Mouse (Mus musculus): ENCODE measurements at regions not wholly inside any gene's neighbourhood (a gene's known extent, or its start where the extent isn't known, plus 50 kb on each side); places are given as distances from the start of the nearest gene placed in this dataset.

GRCm38 (mm10) chr12:70589315-70589742, 136.4 kb downstream of the Tmx1 start:
- Histone ChIP-seq H3K36me3 (no peaks in the 10 kb centered on the region), H3K4me2 (no peak overlapping the region), H3K4me1 (peaks cover 8% of the 10 kb centered on the region), H3K9ac (no peak overlapping the region), H3K27ac (replicated peaks) (no peak overlapping the region), H3K9me3 (no peaks in the 10 kb centered on the region), H3K27me3 (replicated peaks) (no peaks in the 10 kb centered on the region), H3K4me3 (no peak overlapping the region)
- ATAC-seq (ENCODE audit: extremely low read depth, insufficient number of reproducible peaks, low FRiP score, low TSS enrichment) = no peak
- 67% methylated on average over 2 of the region's 2 CpGs for WGBS

- 78% methylated on average over 12 of the region's 12 CpGs for WGBS
- H3K9ac ChIP-seq = no peak overlapping the region
- no peak overlapping the region for H3K27ac ChIP-seq (replicated peaks)
- no peaks in the 10 kb centered on the region for H3K27me3 ChIP-seq (replicated peaks)
- no peak for ATAC-seq (ENCODE audit: extremely low read depth, insufficient number of reproducible peaks, low FRiP score, low TSS enrichment)
- peaks cover 8% of the 10 kb centered on the region for H3K4me1 ChIP-seq
- no peaks in the 10 kb centered on the region for H3K9me3 ChIP-seq
- no peak overlapping the region for H3K4me3 ChIP-seq
- no peaks in the 10 kb centered on the region for H3K36me3 ChIP-seq
- H3K4me2 ChIP-seq = no peak overlapping the region
Measured at GRCm38 (mm10) chr12:70590456-70591050, 137.7 kb downstream of the Tmx1 start.

GRCm38 (mm10) chr12:70592821-70593220, 139.9 kb downstream of the Tmx1 start:
- Histone ChIP-seq H3K4me3 (no peak overlapping the region), H3K9ac (no peak overlapping the region), H3K36me3 (no peaks in the 10 kb centered on the region), H3K4me1 (no peaks in the 10 kb centered on the region), H3K4me2 (no peak overlapping the region), H3K27me3 (replicated peaks) (no peaks in the 10 kb centered on the region), H3K9me3 (no peaks in the 10 kb centered on the region), H3K27ac (replicated peaks) (no peak overlapping the region)
- no peak for ATAC-seq (ENCODE audit: extremely low read depth, insufficient number of reproducible peaks, low FRiP score, low TSS enrichment)
- 79% methylated on average over 4 of the region's 4 CpGs for WGBS

GRCm38 (mm10) chr12:70598211-70598701, 145.4 kb downstream of the Tmx1 start:
- WGBS = 74% methylated on average over 15 of the region's 15 CpGs

GRCm38 (mm10) chr12:70599731-70600130, 146.8 kb downstream of the Tmx1 start:
- no peaks in the 10 kb centered on the region for H3K4me1 ChIP-seq
- H3K36me3 ChIP-seq = no peaks in the 10 kb centered on the region
- H3K4me3 ChIP-seq = no peak overlapping the region
- H3K9ac ChIP-seq = no peak overlapping the region
- WGBS = 76% methylated on average over 6 of the region's 6 CpGs
- no peak overlapping the region for H3K27ac ChIP-seq (replicated peaks)
- ATAC-seq (ENCODE audit: extremely low read depth, insufficient number of reproducible peaks, low FRiP score, low TSS enrichment) = no peak
- H3K27me3 ChIP-seq (replicated peaks) = no peaks in the 10 kb centered on the region
- peaks cover 3% of the 10 kb centered on the region for H3K9me3 ChIP-seq
- no peak overlapping the region for H3K4me2 ChIP-seq

More at GRCm38 (mm10) chr12:70598211-70598701, 145.4 kb downstream of the Tmx1 start:
- Histone ChIP-seq H3K36me3 (no peaks in the 10 kb centered on the region), H3K27ac (replicated peaks) (no peak overlapping the region), H3K4me1 (no peaks in the 10 kb centered on the region), H3K4me3 (no peak overlapping the region), H3K27me3 (replicated peaks) (no peaks in the 10 kb centered on the region), H3K9me3 (peaks cover 3% of the 10 kb centered on the region), H3K9ac (no peak overlapping the region), H3K4me2 (no peak overlapping the region)
- ATAC-seq (ENCODE audit: extremely low read depth, insufficient number of reproducible peaks, low FRiP score, low TSS enrichment) = no peak

GRCm38 (mm10) chr12:70603869-70604268, 151.0 kb downstream of the Tmx1 start:
- Histone ChIP-seq H3K4me3 (no peak overlapping the region), H3K36me3 (no peaks in the 10 kb centered on the region), H3K9ac (no peak overlapping the region), H3K9me3 (peaks cover 3% of the 10 kb centered on the region), H3K27me3 (replicated peaks) (no peaks in the 10 kb centered on the region), H3K27ac (replicated peaks) (no peak overlapping the region), H3K4me2 (no peak overlapping the region), H3K4me1 (peaks cover 7% of the 10 kb centered on the region)
- 90% methylated on average over 1 of the region's 1 CpGs for WGBS
- ATAC-seq (ENCODE audit: extremely low read depth, insufficient number of reproducible peaks, low FRiP score, low TSS enrichment) = no peak

- peaks cover 20% of the 10 kb centered on the region for H3K4me1 ChIP-seq
- H3K9ac ChIP-seq = no peak overlapping the region
- no peaks in the 10 kb centered on the region for H3K9me3 ChIP-seq
- H3K27ac ChIP-seq (replicated peaks) = peak overlapping the region; percentile 55
- 20% methylated on average over 5 of the region's 5 CpGs for WGBS
- ATAC-seq (ENCODE audit: extremely low read depth, insufficient number of reproducible peaks, low FRiP score, low TSS enrichment) = no peak
- H3K27me3 ChIP-seq (replicated peaks) = no peaks in the 10 kb centered on the region
- no peak overlapping the region for H3K4me2 ChIP-seq
- no peaks in the 10 kb centered on the region for H3K36me3 ChIP-seq
- H3K4me3 ChIP-seq = no peak overlapping the region
Measured at GRCm38 (mm10) chr12:70608672-70609071, 155.8 kb downstream of the Tmx1 start.

GRCm38 (mm10) chr12:70609116-70609871, 156.4 kb downstream of the Tmx1 start:
- Histone ChIP-seq H3K27ac (replicated peaks) (peak overlapping the region; percentile 55), H3K4me1 (peaks cover 20% of the 10 kb centered on the region), H3K9me3 (no peaks in the 10 kb centered on the region), H3K9ac (no peak overlapping the region), H3K4me2 (no peak overlapping the region), H3K27me3 (replicated peaks) (no peaks in the 10 kb centered on the region), H3K36me3 (no peaks in the 10 kb centered on the region), H3K4me3 (no peak overlapping the region)
- WGBS = 55% methylated on average over 7 of the region's 7 CpGs
- no peak for ATAC-seq (ENCODE audit: extremely low read depth, insufficient number of reproducible peaks, low FRiP score, low TSS enrichment)

- no peak for ATAC-seq (ENCODE audit: extremely low read depth, insufficient number of reproducible peaks, low FRiP score, low TSS enrichment)
- WGBS = 41% methylated on average over 5 of the region's 5 CpGs
- Histone ChIP-seq H3K9me3 (no peaks in the 10 kb centered on the region), H3K27ac (replicated peaks) (peak overlapping the region; percentile 29), H3K27me3 (replicated peaks) (no peaks in the 10 kb centered on the region), H3K4me2 (no peak overlapping the region), H3K36me3 (no peaks in the 10 kb centered on the region), H3K4me1 (peaks cover 33% of the 10 kb centered on the region), H3K4me3 (no peak overlapping the region), H3K9ac (no peak overlapping the region)
Measured at GRCm38 (mm10) chr12:70611891-70612290, 159.0 kb downstream of the Tmx1 start.

GRCm38 (mm10) chr12:70613244-70613643, 160.3 kb downstream of the Tmx1 start:
- no peak for ATAC-seq (ENCODE audit: extremely low read depth, insufficient number of reproducible peaks, low FRiP score, low TSS enrichment)
- no peak overlapping the region for H3K4me2 ChIP-seq
- H3K27me3 ChIP-seq (replicated peaks) = no peaks in the 10 kb centered on the region
- H3K27ac ChIP-seq (replicated peaks) = no peak overlapping the region
- no peak overlapping the region for H3K9ac ChIP-seq
- H3K4me3 ChIP-seq = no peak overlapping the region
- no peaks in the 10 kb centered on the region for H3K9me3 ChIP-seq
- H3K36me3 ChIP-seq = no peaks in the 10 kb centered on the region
- peaks cover 32% of the 10 kb centered on the region for H3K4me1 ChIP-seq
- 55% methylated on average over 5 of the region's 5 CpGs for WGBS

- Histone ChIP-seq H3K4me3 (no peak overlapping the region), H3K9ac (no peak overlapping the region), H3K36me3 (no peaks in the 10 kb centered on the region), H3K27ac (replicated peaks) (no peak overlapping the region), H3K27me3 (replicated peaks) (no peaks in the 10 kb centered on the region), H3K4me2 (no peak overlapping the region), H3K9me3 (no peaks in the 10 kb centered on the region), H3K4me1 (peaks cover 23% of the 10 kb centered on the region)
- WGBS = 66% methylated on average over 2 of the region's 2 CpGs
- no peak for ATAC-seq (ENCODE audit: extremely low read depth, insufficient number of reproducible peaks, low FRiP score, low TSS enrichment)
Measured at GRCm38 (mm10) chr12:70614101-70614500, 161.2 kb downstream of the Tmx1 start.

GRCm38 (mm10) chr12:70614686-70615085, 161.8 kb downstream of the Tmx1 start:
- no peaks in the 10 kb centered on the region for H3K27me3 ChIP-seq (replicated peaks)
- H3K4me1 ChIP-seq = peaks cover 17% of the 10 kb centered on the region
- H3K4me2 ChIP-seq = no peak overlapping the region
- no peak overlapping the region for H3K9ac ChIP-seq
- WGBS = 67% methylated on average over 2 of the region's 2 CpGs
- no peaks in the 10 kb centered on the region for H3K36me3 ChIP-seq
- no peak overlapping the region for H3K27ac ChIP-seq (replicated peaks)
- no peak for ATAC-seq (ENCODE audit: extremely low read depth, insufficient number of reproducible peaks, low FRiP score, low TSS enrichment)
- no peaks in the 10 kb centered on the region for H3K9me3 ChIP-seq
- H3K4me3 ChIP-seq = no peak overlapping the region

All from heart, embryonic 13.5 days (tissue).